Mouse (Mus musculus): ENCODE results near the gene Atp4a.
"Not testable (repeated sequence)": the region's sequence is repeated elsewhere in the genome, so short reads cannot be mapped to it uniquely, and the experiment has no call there.

GRCm38 (mm10) chr7:30730064-30730722 lies 18.2 kb downstream of the Atp4a start:
- not testable (repeated sequence) for TF ChIP-seq POLR2A (IDR thresholded peaks at IDR 0.05; ENCODE audit: low read depth, low read length); CTCF (IDR thresholded peaks at IDR 0.05; ENCODE audit: extremely low read depth, insufficient read depth, insufficient read length, insufficient replicate concordance)
